Mouse (Mus musculus) embryonic facial prominence, embryonic 10.5 days (tissue): ENCODE measurements at regions not wholly inside any gene's neighbourhood (a gene's known extent, or its start where the extent isn't known, plus 50 kb on each side); places are given as distances from the start of the nearest gene placed in this dataset.

Experiments
- DNase-seq: peaks from one replicate; pipeline ENCODE4 v3.0.0-alpha.2; 2017; ENCODE audit warnings: low spot score
- H3K27ac ChIP-seq: fragments of 300-500 bp; sonication (generic); replicated peaks from 2 replicates; pipeline ENCODE4 v1.5.1; 2016; ENCODE audit warnings: mild to moderate bottlenecking
- H3K27me3 ChIP-seq: fragments of 300-500 bp; sonication (generic); replicated peaks from 2 replicates; pipeline ENCODE4 v1.6.1; 2016; ENCODE audit warnings: low read depth, mild to moderate bottlenecking; ENCODE audit not compliant: poor library complexity, severe bottlenecking
- H3K36me3 ChIP-seq: fragments of 300-500 bp; sonication (generic); replicated peaks from 2 replicates; pipeline ENCODE4 v1.6.1; 2016; ENCODE audit warnings: mild to moderate bottlenecking, moderate library complexity
- H3K4me1 ChIP-seq: fragments of 300-500 bp; sonication (generic); 2 replicates; pipeline ENCODE4 v1.6.1; 2016
- H3K4me3 ChIP-seq: fragments of 300-500 bp; sonication (generic); 2 replicates; pipeline ENCODE4 v1.5.1; 2016; ENCODE audit warnings: mild to moderate bottlenecking, moderate library complexity
- H3K9me3 ChIP-seq: fragments of 300-500 bp; sonication (generic); 2 replicates; pipeline ENCODE4 v1.6.1; 2016; ENCODE audit warnings: mild to moderate bottlenecking
- WGBS: fragments of 180-500 bp; shearing (Covaris S2); methylation state at CpG from one replicate; pipeline ENCODE4 v1.1.7; 2016; 5-methylcytosine and 5-hydroxymethylcytosine counted together

DNA sequence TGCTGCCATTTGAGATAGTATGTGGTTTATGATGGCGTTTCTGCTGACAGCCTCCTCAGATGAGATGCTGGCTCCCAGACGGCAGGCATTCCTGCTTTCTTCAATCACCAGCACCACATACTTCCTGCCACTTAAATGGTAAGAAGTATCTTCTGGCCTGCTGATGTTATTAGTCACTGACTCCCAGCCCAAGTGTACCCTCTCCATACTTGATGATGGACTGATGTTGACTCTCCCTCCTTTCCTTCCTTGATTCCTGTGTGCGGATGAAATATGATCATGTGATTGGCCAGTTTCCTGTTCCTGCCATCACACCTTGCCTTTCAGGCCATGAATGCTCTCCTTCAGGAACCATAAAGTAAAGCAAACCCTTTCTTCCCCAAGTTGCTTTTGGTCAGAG, 50.8 kb upstream of the Rpl10-ps3 start:
- H3K27me3 ChIP-seq = no peaks in the 10 kb centered on the region
- H3K4me3 ChIP-seq = no peak overlapping the region
- DNase-seq = no peak
- no peaks in the 10 kb centered on the region for H3K9me3 ChIP-seq
- H3K27ac ChIP-seq = no peak overlapping the region
- 86% methylated on average over 3 of the region's 3 CpGs for WGBS
- no peaks in the 10 kb centered on the region for H3K4me1 ChIP-seq
- no peaks in the 10 kb centered on the region for H3K36me3 ChIP-seq

DNA sequence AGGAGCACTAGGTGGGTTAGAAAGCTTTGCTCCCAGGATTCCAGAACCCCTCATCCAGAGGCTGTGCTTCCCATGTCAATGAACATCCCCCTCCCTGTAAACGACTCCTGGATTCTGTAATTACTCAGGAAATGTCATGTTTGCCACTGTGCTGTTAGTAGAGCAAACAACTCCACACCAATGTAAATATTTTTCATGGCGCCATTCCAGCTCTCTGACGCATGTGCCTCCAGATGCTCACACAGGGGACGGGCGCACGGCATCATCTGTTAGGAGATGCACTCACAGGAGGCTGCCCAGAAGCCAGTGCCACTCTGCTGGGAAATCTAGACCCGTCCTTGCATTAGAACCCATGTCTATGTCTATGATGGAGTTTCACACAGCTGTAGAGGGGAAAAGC, 51.3 kb upstream of the Rpl10-ps3 start:
- H3K9me3 ChIP-seq = no peaks in the 10 kb centered on the region
- no peaks in the 10 kb centered on the region for H3K4me1 ChIP-seq
- no peak for DNase-seq
- no peaks in the 10 kb centered on the region for H3K36me3 ChIP-seq
- H3K27ac ChIP-seq = no peak overlapping the region
- no peaks in the 10 kb centered on the region for H3K27me3 ChIP-seq
- no peak overlapping the region for H3K4me3 ChIP-seq
- 80% methylated on average over 7 of the region's 7 CpGs for WGBS

GRCm38 (mm10) chr9:50408396-50408795, 63.6 kb upstream of the Rpl10-ps3 start:
- Histone ChIP-seq H3K9me3 (no peaks in the 10 kb centered on the region), H3K4me1 (no peaks in the 10 kb centered on the region), H3K4me3 (no peak overlapping the region), H3K36me3 (no peaks in the 10 kb centered on the region), H3K27ac (no peak overlapping the region), H3K27me3 (no peaks in the 10 kb centered on the region)
- DNase-seq = no peak
- WGBS = 89% methylated on average over 4 of the region's 4 CpGs

GRCm38 (mm10) chr9:50408845-50409244, 64.1 kb upstream of the Rpl10-ps3 start:
- Histone ChIP-seq H3K27me3 (no peaks in the 10 kb centered on the region), H3K36me3 (no peaks in the 10 kb centered on the region), H3K4me3 (no peak overlapping the region), H3K27ac (no peak overlapping the region), H3K9me3 (no peaks in the 10 kb centered on the region), H3K4me1 (no peaks in the 10 kb centered on the region)
- no peak for DNase-seq
- WGBS = 80% methylated on average over 4 of the region's 4 CpGs

- WGBS = 84% methylated on average over 8 of the region's 8 CpGs
Observed at GRCm38 (mm10) chr9:50412986-50413385, 68.2 kb upstream of the Rpl10-ps3 start.

DNA sequence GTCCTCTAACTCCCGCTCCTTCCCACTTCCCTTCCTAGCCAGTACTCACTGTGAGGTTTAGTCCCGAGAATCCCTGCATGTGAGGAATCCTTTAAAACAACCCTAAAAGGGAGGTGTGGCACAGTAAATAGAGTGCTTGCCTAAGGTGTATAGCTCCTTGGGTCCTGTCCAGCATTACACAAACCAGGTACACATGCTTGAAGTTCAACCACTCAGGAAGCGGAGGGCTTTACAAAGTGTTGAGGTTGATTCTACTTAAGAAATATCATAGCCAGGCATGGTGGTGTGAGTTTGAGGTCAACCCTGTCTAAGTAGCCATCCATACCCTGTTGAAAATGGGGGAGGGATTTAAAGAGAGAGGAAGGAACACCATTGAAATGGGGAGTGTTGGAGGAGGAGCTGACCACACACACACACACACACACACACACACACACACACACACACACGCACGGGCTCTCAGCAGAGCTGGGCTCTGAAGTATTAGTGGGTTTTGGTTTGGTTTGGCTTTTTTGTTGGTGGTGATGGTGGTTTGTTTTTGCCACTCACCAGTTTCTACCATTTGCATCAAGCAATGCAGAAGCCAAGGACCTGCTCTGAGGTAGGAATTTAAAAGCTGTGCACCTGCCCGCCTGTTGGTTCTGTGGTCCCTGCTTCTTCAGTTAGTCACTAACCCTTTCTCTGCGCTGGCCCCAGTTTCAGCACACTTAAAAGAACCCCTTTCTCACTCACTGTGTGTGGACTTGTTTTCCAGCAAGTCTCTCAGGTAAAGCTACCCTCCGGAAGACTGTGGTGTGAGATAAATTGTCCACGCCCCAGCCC, 69.0 kb upstream of the Rpl10-ps3 start:
- DNase-seq = no peak
- H3K27ac ChIP-seq = no peak overlapping the region
- no peak overlapping the region for H3K4me3 ChIP-seq
- H3K4me1 ChIP-seq = no peaks in the 10 kb centered on the region
- WGBS = 85% methylated on average over 9 of the region's 9 CpGs
- no peaks in the 10 kb centered on the region for H3K36me3 ChIP-seq
- H3K27me3 ChIP-seq = no peaks in the 10 kb centered on the region
- no peaks in the 10 kb centered on the region for H3K9me3 ChIP-seq

More at GRCm38 (mm10) chr9:50412986-50413385, 68.2 kb upstream of the Rpl10-ps3 start:
- H3K27ac ChIP-seq = no peak overlapping the region
- H3K27me3 ChIP-seq = no peaks in the 10 kb centered on the region
- no peak for DNase-seq
- H3K36me3 ChIP-seq = no peaks in the 10 kb centered on the region
- H3K4me3 ChIP-seq = no peak overlapping the region
- no peaks in the 10 kb centered on the region for H3K4me1 ChIP-seq
- H3K9me3 ChIP-seq = no peaks in the 10 kb centered on the region

- H3K4me3 ChIP-seq = no peak overlapping the region
- no peak for DNase-seq
- no peaks in the 10 kb centered on the region for H3K9me3 ChIP-seq
- no peaks in the 10 kb centered on the region for H3K36me3 ChIP-seq
- H3K4me1 ChIP-seq = no peaks in the 10 kb centered on the region
- H3K27ac ChIP-seq = no peak overlapping the region
- WGBS = 80% methylated on average over 6 of the region's 6 CpGs
- H3K27me3 ChIP-seq = no peaks in the 10 kb centered on the region
Observed at GRCm38 (mm10) chr9:50414796-50415340, 70.1 kb upstream of the Rpl10-ps3 start.

DNA sequence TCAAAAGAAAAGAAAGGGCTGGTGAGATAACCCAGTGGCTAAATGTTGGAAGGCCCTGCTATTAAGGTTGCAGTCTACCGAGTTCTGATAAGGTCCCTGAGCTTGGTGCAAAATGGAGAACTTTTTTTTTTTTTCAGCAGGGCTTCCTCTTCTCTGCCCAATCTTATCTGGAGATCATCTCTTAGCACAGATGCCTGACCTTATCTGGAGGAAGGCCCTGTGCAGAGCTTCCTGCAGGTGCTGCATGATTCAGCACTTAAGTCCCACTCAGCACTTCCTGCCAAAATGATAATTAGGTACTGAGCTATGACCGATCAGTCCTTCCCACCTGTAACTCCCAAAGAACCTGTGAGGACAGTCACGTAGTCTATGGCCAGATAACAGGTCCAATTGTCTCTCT, 71.9 kb upstream of the Rpl10-ps3 start:
- Histone ChIP-seq H3K4me3 (no peak overlapping the region), H3K27ac (no peak overlapping the region), H3K9me3 (no peaks in the 10 kb centered on the region; the same call in 1 of the 2 replicates), H3K4me1 (no peaks in the 10 kb centered on the region), H3K36me3 (no peaks in the 10 kb centered on the region), H3K27me3 (no peaks in the 10 kb centered on the region)
- no peak for DNase-seq
- WGBS = 80% methylated on average over 3 of the region's 3 CpGs

DNA sequence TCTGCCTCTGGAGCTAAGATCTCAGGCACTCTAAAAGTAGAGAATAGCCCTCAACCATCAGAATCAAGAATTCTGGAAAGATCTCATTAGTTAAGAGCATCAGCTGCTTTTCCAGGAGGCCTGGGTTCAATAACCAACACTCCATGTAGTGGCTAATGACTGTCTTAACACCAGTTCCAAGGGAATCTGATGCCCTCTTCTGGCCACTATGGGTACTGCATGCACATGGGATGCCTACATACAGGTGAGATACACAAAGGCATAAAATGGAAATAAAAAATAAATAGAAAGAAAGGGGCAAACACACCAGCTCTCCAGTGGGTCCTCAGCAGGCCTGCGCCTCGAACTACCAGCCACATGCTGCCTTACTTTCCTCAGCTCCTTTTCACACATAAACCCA, 73.3 kb upstream of the Plet1 start:
- DNase-seq = peak; percentile 28
- Histone ChIP-seq H3K36me3 (no peaks in the 10 kb centered on the region), H3K4me1 (peaks cover 5% of the 10 kb centered on the region; the same call in 1 of the 2 replicates), H3K27ac (no peak overlapping the region), H3K9me3 (no peaks in the 10 kb centered on the region; the same call in 1 of the 2 replicates), H3K4me3 (no peak overlapping the region), H3K27me3 (no peaks in the 10 kb centered on the region)
- WGBS = 93% methylated on average over 2 of the region's 2 CpGs

DNA sequence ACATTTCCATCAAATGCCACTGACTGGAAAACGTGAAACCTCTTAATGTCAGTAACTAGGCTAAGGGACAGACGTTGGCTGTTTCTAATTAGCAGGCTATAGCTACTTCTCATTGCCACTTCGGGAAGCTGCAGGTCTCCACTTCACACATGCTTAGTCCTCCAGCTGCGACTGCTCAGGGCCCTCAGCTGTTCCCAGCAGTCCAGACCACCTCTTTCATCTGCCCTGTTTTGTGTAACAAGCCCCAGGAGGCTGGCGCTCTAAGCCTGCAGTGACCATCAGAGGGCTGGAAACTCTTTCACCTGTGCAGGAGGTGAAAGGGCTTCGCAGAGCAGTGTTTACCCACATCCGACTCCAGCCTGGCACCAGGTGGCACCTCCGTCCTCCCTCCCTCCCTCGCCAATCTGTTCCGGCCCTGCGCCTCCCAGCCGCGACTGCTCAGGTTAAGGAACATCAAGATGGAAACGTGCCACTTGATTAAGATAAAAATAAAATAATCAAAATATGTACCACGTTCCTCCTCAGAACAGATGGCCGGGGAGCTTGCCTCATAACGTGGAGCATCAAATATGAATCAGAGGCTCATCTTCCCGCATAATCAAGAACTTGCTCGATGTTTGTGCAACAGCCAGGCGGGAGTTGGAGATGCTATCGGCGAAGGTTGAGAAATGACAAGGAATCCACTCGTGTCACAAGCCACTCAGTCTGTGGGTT, 72.6 kb upstream of the Plet1 start:
- Histone ChIP-seq H3K4me3 (no peak overlapping the region), H3K4me1 (peaks cover 5% of the 10 kb centered on the region; the same call in 1 of the 2 replicates), H3K27ac (no peak overlapping the region), H3K9me3 (no peaks in the 10 kb centered on the region; the same call in 1 of the 2 replicates), H3K27me3 (no peaks in the 10 kb centered on the region), H3K36me3 (no peaks in the 10 kb centered on the region)
- WGBS = 81% methylated on average over 23 of the region's 23 CpGs
- DNase-seq = no peak

DNA sequence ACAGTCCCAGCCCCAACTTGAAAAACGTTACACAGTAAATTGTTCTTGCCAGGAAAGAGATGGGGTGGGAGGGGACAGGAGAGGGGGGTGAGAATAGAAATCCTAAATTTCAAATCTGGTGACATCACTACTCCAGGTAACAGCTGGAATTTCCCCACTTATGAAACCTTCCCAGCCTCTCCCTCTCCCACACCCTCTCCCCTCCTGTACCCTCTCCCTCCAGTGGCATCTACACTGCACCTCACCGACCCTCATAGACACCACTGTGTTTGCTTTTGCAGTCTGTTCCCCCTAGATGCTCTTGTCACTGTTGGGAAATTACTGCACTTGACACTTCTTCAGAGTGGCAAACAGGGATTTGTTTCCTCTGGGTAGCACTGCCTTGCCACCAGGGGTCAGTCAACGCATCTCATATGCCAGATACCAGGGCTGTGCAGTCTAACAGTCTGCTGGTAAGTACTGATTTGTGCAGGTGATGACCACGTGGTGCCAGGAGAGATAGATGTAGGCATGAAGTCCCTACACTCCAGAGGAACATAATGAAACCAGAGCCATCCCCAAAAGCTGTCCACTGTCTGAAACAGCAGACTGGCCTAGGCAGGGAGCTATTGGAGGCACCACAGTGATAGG, 68.3 kb upstream of the Plet1 start:
- Histone ChIP-seq H3K27me3 (no peaks in the 10 kb centered on the region), H3K4me1 (peaks cover 5% of the 10 kb centered on the region; the same call in 1 of the 2 replicates), H3K9me3 (no peaks in the 10 kb centered on the region; the same call in 1 of the 2 replicates), H3K4me3 (no peak overlapping the region), H3K27ac (no peak overlapping the region), H3K36me3 (no peaks in the 10 kb centered on the region)
- WGBS = 42% methylated on average over 4 of the region's 4 CpGs
- DNase-seq = no peak

GRCm38 (mm10) chr9:50430147-50430546, 64.2 kb upstream of the Plet1 start:
- no peak for DNase-seq
- Histone ChIP-seq H3K9me3 (no peaks in the 10 kb centered on the region), H3K27ac (no peak overlapping the region), H3K36me3 (no peaks in the 10 kb centered on the region), H3K4me3 (no peak overlapping the region), H3K4me1 (peaks cover 4% of the 10 kb centered on the region; the same call in 1 of the 2 replicates), H3K27me3 (no peaks in the 10 kb centered on the region)
- 89% methylated on average over 7 of the region's 7 CpGs for WGBS
